Mouse (Mus musculus) thymus, postnatal 0 days (tissue): ENCODE measurements at regions not wholly inside any gene's neighbourhood (a gene's known extent, or its start where the extent isn't known, plus 50 kb on each side); places are given as distances from the start of the nearest gene placed in this dataset.
"Not testable (repeated sequence)": the region's sequence is repeated elsewhere in the genome, so short reads cannot be mapped to it uniquely, and the experiment has no call there.

Experiments used
- DNase-seq: peaks from one replicate; pipeline ENCODE4 v3.0.0-alpha.2; 2015; ENCODE audit warnings: low spot score

- not testable (repeated sequence) for DNase-seq
Measured at GRCm38 (mm10) chr10:51397016-51397415, 83.4 kb upstream of the Gm49339 start.

- DNase-seq: peak; percentile 54
Measured at GRCm38 (mm10) chr10:51405141-51405540, 75.3 kb upstream of the Gm49339 start.

GRCm38 (mm10) chr10:51412795-51413194 is 67.6 kb upstream of the Gm49339 start:
- DNase-seq: no peak

- DNase-seq: no peak
Measured at GRCm38 (mm10) chr10:51414512-51414911, 65.9 kb upstream of the Gm49339 start.

GRCm38 (mm10) chr10:51416723-51417122 is 63.7 kb upstream of the Gm49339 start:
- DNase-seq: no peak

GRCm38 (mm10) chr10:51417221-51417911 is 63.0 kb upstream of the Gm49339 start:
- no peak for DNase-seq

- DNase-seq: no peak
Measured at GRCm38 (mm10) chr10:51418550-51418949, 61.9 kb upstream of the Gm49339 start.

- DNase-seq: no peak
Measured at GRCm38 (mm10) chr10:51422501-51422900, 57.9 kb upstream of the Gm49339 start.
